Mouse (Mus musculus) myocyte (in vitro differentiated cells): ENCODE measurements around the gene Ovgp1. TPM values are rescaled to one million over a fixed set of nuclear protein-coding genes. Genes with fewer than 3 reads are reported as not detected.
A peak's percentile ranks its signal among the peaks of the same experiment; 100 is the strongest.

Source experiments
- H3K27me3 ChIP-seq: one replicate; pipeline ENCODE4 v1.6.1; 2011; ENCODE audit not compliant: control insufficient read depth, insufficient read depth, insufficient read length
- H3K36me3 ChIP-seq: one replicate; pipeline ENCODE4 v1.6.1; 2011; ENCODE audit not compliant: control insufficient read depth, insufficient read depth
- H3K4me2 ChIP-seq: one replicate; pipeline ENCODE4 v1.6.1; 2011; ENCODE audit warnings: low read depth, control low read depth
- H3K4me3 ChIP-seq: one replicate; pipeline ENCODE4 v1.5.1; 2011; ENCODE audit warnings: mild to moderate bottlenecking, control low read depth, moderate library complexity
- H3K79me2 ChIP-seq: one replicate; pipeline ENCODE4 v1.6.1; 2011; ENCODE audit not compliant: control insufficient read depth, insufficient read depth
- H3ac ChIP-seq: one replicate; pipeline ENCODE4 v1.6.1; 2011; ENCODE audit not compliant: control insufficient read depth, insufficient read length
- CEBPB ChIP-seq: IDR thresholded peaks from 2 replicates; pipeline ENCODE4 v1.6.1; 2011; ENCODE audit warnings: mild to moderate bottlenecking, moderate library complexity; ENCODE audit not compliant: poor library complexity, insufficient read depth, severe bottlenecking
- E2F4 ChIP-seq: IDR thresholded peaks from one replicate; pipeline ENCODE4 v1.6.1; 2011; ENCODE audit warnings: mild to moderate bottlenecking, control low read depth, moderate library complexity; ENCODE audit not compliant: insufficient read depth
- MAX ChIP-seq: IDR thresholded peaks from one replicate; pipeline ENCODE4 v1.6.1; 2011; ENCODE audit warnings: low read depth, mild to moderate bottlenecking, control low read depth
- MYOD1 ChIP-seq, 3 experiments: IDR thresholded peaks; one replicate each; pipeline ENCODE4 v1.6.1; 2011; ENCODE audit warnings: control low read depth in 2 of 3, low read depth in 2 of 3, mild to moderate bottlenecking in 2 of 3, moderate library complexity in 1 of 3; ENCODE audit not compliant: insufficient read length in 2 of 3, control insufficient read depth in 1 of 3
- MYOG ChIP-seq, 3 experiments: IDR thresholded peaks; one replicate each; pipeline ENCODE4 v1.6.1; 2011; ENCODE audit warnings: control low read depth in 2 of 3, low read depth in 2 of 3, mild to moderate bottlenecking in 2 of 3; ENCODE audit not compliant: insufficient read length in 2 of 3, control insufficient read depth in 1 of 3, insufficient read depth in 1 of 3
- POLR2A ChIP-seq: IDR thresholded peaks from one replicate; pipeline ENCODE4 v1.6.1; 2011; ENCODE audit warnings: low read depth, mild to moderate bottlenecking, control low read depth, moderate library complexity; ENCODE audit not compliant: insufficient read length
- POLR2AphosphoS2 ChIP-seq: IDR thresholded peaks from one replicate; pipeline ENCODE4 v1.6.1; 2011; ENCODE audit warnings: low read depth, control low read depth; ENCODE audit not compliant: insufficient read length
- REST ChIP-seq: IDR thresholded peaks from one replicate; pipeline ENCODE4 v1.6.1; 2011; ENCODE audit warnings: mild to moderate bottlenecking, control low read depth, moderate library complexity; ENCODE audit not compliant: insufficient read depth, insufficient read length
- SRF ChIP-seq: IDR thresholded peaks from one replicate; pipeline ENCODE4 v1.6.1; 2011; ENCODE audit warnings: low read depth; ENCODE audit not compliant: control insufficient read depth, insufficient read length
- TCF12 ChIP-seq: IDR thresholded peaks from one replicate; pipeline ENCODE4 v1.6.1; 2011; ENCODE audit warnings: mild to moderate bottlenecking, control low read depth; ENCODE audit not compliant: poor library complexity, insufficient read depth, severe bottlenecking
- TCF3 ChIP-seq: IDR thresholded peaks from one replicate; pipeline ENCODE4 v1.6.1; 2011; ENCODE audit warnings: low read depth, control low read depth; ENCODE audit not compliant: insufficient read length
- USF1 ChIP-seq: IDR thresholded peaks from one replicate; pipeline ENCODE4 v1.6.1; 2011; ENCODE audit warnings: low read depth, mild to moderate bottlenecking, control low read depth, moderate library complexity
- polyA plus RNA-seq: library from polyadenylated mRNA; unstranded; fragments of >200 nt; fragmentation: generic; extraction: Trizol; gene quantifications from one replicate; pipeline ENCODE4 v1.2.1, GENCODE M21; 2012; ENCODE audit warnings: missing spikeins

Ovgp1 gene
- polyA plus RNA-seq, 1 experiment = 0.43 TPM

GRCm38 (mm10) chr3:105935033-105935432, 38.5 kb upstream of the Ovgp1 start:
- Histone ChIP-seq H3K4me3 (no peak overlapping the region), H3K27me3 (no peaks in the 10 kb centered on the region), H3K79me2 (no peaks in the 10 kb centered on the region), H3ac (no peak overlapping the region), H3K36me3 (peaks cover 6% of the 10 kb centered on the region), H3K4me2 (no peak overlapping the region)
- no peak for TF ChIP-seq POLR2AphosphoS2
- TF ChIP-seq POLR2A = no peak
- no peak for TF ChIP-seq TCF3
- no peak for TF ChIP-seq SRF

DNA sequence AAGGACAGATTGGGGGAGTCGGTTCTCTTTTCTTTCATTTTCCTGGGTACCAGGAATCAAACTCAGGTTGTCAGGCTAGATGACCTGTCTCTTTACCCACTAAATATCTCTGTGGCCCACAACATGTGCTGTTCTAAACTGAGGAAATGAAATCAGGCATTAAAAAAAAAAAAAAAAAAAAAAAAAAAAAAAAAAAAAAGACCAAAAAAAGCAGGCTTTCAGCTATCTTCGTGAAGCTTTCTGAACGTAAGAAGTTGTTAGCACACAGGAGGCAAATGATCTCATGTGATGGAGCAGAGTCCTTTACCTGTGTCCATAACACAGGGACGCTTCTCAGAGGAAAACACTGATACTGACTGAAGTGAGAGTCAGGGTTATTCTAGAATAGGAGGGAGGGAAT, 37.4 kb upstream of the Ovgp1 start:
- Histone ChIP-seq H3K4me2 (no peak overlapping the region), H3ac (no peak overlapping the region), H3K4me3 (no peak overlapping the region), H3K36me3 (peaks cover 10% of the 10 kb centered on the region), H3K27me3 (no peaks in the 10 kb centered on the region), H3K79me2 (no peaks in the 10 kb centered on the region)
- TF ChIP-seq SRF = no peak
- no peak for TF ChIP-seq REST
- TF ChIP-seq POLR2A = no peak
- no peak for TF ChIP-seq CEBPB
- no peak for TF ChIP-seq USF1
- TF ChIP-seq MAX = no peak
- no peak for TF ChIP-seq POLR2AphosphoS2
- TF ChIP-seq MYOG (IDR thresholded peaks at IDR 0.05; ENCODE audit: control insufficient read depth in 1 of 3, insufficient read depth in 1 of 3, insufficient read length in 2 of 3, low read depth in 2 of 3) = no peak
- TF ChIP-seq TCF12 = no peak
- TF ChIP-seq TCF3 = no peak
- no peak for TF ChIP-seq MYOD1 (IDR thresholded peaks at IDR 0.05; ENCODE audit: control insufficient read depth in 1 of 3, insufficient read length in 2 of 3, low read depth in 2 of 3)
- no peak for TF ChIP-seq E2F4

- Histone ChIP-seq H3K27me3 (no peaks in the 10 kb centered on the region), H3K79me2 (peaks cover 81% of the 10 kb centered on the region), H3K4me2 (no peak overlapping the region), H3ac (no peak overlapping the region), H3K4me3 (no peak overlapping the region), H3K36me3 (peaks cover 84% of the 10 kb centered on the region)
- no peak for TF ChIP-seq MAX
- no peak for TF ChIP-seq E2F4
- no peak for TF ChIP-seq TCF12
- TF ChIP-seq REST = no peak
- no peak for TF ChIP-seq SRF
- TF ChIP-seq TCF3 = no peak
- TF ChIP-seq MYOD1 (IDR thresholded peaks at IDR 0.05; ENCODE audit: control insufficient read depth in 1 of 3, insufficient read length in 2 of 3, low read depth in 2 of 3) = no peak
- no peak for TF ChIP-seq MYOG (IDR thresholded peaks at IDR 0.05; ENCODE audit: control insufficient read depth in 1 of 3, insufficient read depth in 1 of 3, insufficient read length in 2 of 3, low read depth in 2 of 3)
- no peak for TF ChIP-seq POLR2A
- TF ChIP-seq CEBPB = no peak
These were observed 22.2 kb upstream of the Ovgp1 start for GRCm38 (mm10) chr3:105951348-105951747.

GRCm38 (mm10) chr3:105957235-105957634, 16.3 kb upstream of the Ovgp1 start:
- H3K27me3 ChIP-seq = no peaks in the 10 kb centered on the region
- peak overlapping the region; percentile 85 for H3K4me2 ChIP-seq
- peak overlapping the region; percentile 63 for H3K4me3 ChIP-seq
- peaks cover 44% of the 10 kb centered on the region for H3K36me3 ChIP-seq
- TF ChIP-seq SRF = no peak
- TF ChIP-seq MAX = no peak
- TF ChIP-seq TCF3 = no peak
- no peak for TF ChIP-seq MYOG (IDR thresholded peaks at IDR 0.05; ENCODE audit: control insufficient read depth in 1 of 3, insufficient read depth in 1 of 3, insufficient read length in 2 of 3, low read depth in 2 of 3)
- no peak for TF ChIP-seq E2F4
- no peak for TF ChIP-seq REST
- no peak overlapping the region for H3ac ChIP-seq
- peaks cover 95% of the 10 kb centered on the region for H3K79me2 ChIP-seq

- TF ChIP-seq MAX = no peak
- no peak for TF ChIP-seq SRF
- TF ChIP-seq POLR2AphosphoS2 = no peak
- no peak for TF ChIP-seq CEBPB
- TF ChIP-seq TCF3 = no peak
- TF ChIP-seq TCF12 = no peak
- TF ChIP-seq REST = no peak
- TF ChIP-seq USF1 = no peak
- no peak for TF ChIP-seq MYOD1 (IDR thresholded peaks at IDR 0.05; ENCODE audit: control insufficient read depth in 1 of 3, insufficient read length in 2 of 3, low read depth in 2 of 3)
- no peak for TF ChIP-seq MYOG (IDR thresholded peaks at IDR 0.05; ENCODE audit: control insufficient read depth in 1 of 3, insufficient read depth in 1 of 3, insufficient read length in 2 of 3, low read depth in 2 of 3)
- no peak for TF ChIP-seq E2F4
- TF ChIP-seq POLR2A = no peak
- Histone ChIP-seq H3ac (peak overlapping the region; percentile 36), H3K4me2 (peak overlapping the region; percentile 85), H3K4me3 (peak overlapping the region; percentile 63), H3K36me3 (peaks cover 43% of the 10 kb centered on the region), H3K27me3 (no peaks in the 10 kb centered on the region), H3K79me2 (peaks cover 89% of the 10 kb centered on the region)
These were observed 15.3 kb upstream of the Ovgp1 start for GRCm38 (mm10) chr3:105958204-105958603.
